Mouse (Mus musculus) heart, adult 2 months (tissue): Measurements from ENCODE around the gene Pmf1. TPM values are rescaled to one million over a fixed set of nuclear protein-coding genes. Genes with fewer than 3 reads are reported as not detected.
A peak's percentile ranks its signal among the peaks of the same experiment; 100 is the strongest.

Source experiments
- DNase-seq, 2 experiments: peaks; one replicate each; pipeline ENCODE4 v3.0.0; 2021
- H3K27ac ChIP-seq: fragments of 200-600 bp; 2 replicates; pipeline ENCODE4 v1.8.1; 2022
- H3K27me3 ChIP-seq: fragments of 200-500 bp; 2 replicates; pipeline ENCODE4 v1.6.1; 2012; ENCODE audit warnings: mild to moderate bottlenecking, low read length, inconsistent platforms, mixed read lengths; ENCODE audit not compliant: control insufficient read depth, insufficient read depth
- H3K36me3 ChIP-seq: fragments of 200-500 bp; 2 replicates; pipeline ENCODE4 v1.6.1; 2012; ENCODE audit warnings: low read length, inconsistent platforms; ENCODE audit not compliant: control insufficient read depth, insufficient read depth
- H3K4me1 ChIP-seq: fragments of 200-500 bp; 2 replicates; pipeline ENCODE4 v1.6.1; 2011; ENCODE audit warnings: low read length; ENCODE audit not compliant: control insufficient read depth, insufficient read depth
- H3K4me3 ChIP-seq: fragments of 200-600 bp; 2 replicates; pipeline ENCODE4 v1.8.1; 2022
- H3K79me2 ChIP-seq: fragments of 200-500 bp; replicated peaks from 2 replicates; pipeline ENCODE4 v1.6.1; 2012; ENCODE audit warnings: mild to moderate bottlenecking, inconsistent platforms, low read length, moderate library complexity, mixed read lengths; ENCODE audit not compliant: control insufficient read depth, insufficient read depth
- H3K9ac ChIP-seq: fragments of 200-500 bp; 2 replicates; pipeline ENCODE4 v1.6.1; 2012; ENCODE audit warnings: low read depth, mild to moderate bottlenecking, control low read depth, inconsistent platforms, low read length, mixed read lengths
- CTCF ChIP-seq: fragments of 200-600 bp; IDR thresholded peaks from 2 replicates; pipeline ENCODE4 v1.8.1; 2022; ENCODE audit warnings: antibody characterized with exemption, mild to moderate bottlenecking, moderate library complexity
- EP300 ChIP-seq: fragments of 200-500 bp; IDR thresholded peaks from 2 replicates; pipeline ENCODE4 v1.6.1; 2011; ENCODE audit warnings: low read depth, low read length, control low read depth; ENCODE audit not compliant: insufficient read depth
- POLR2A ChIP-seq: fragments of 200-500 bp; IDR thresholded peaks from 2 replicates; pipeline ENCODE4 v1.6.1; 2011; ENCODE audit warnings: mild to moderate bottlenecking, low read depth, low read length, control low read depth; ENCODE audit not compliant: insufficient read depth
- WGBS: fragments of 180-500 bp; shearing (Covaris S2); methylation state at CpG from one replicate; pipeline ENCODE4 v1.1.7; 2018; 5-methylcytosine and 5-hydroxymethylcytosine counted together
- intact Hi-C: fragments of 180-260 bp; cut with DNase I; formaldehyde crosslinking; loops from one replicate; pipeline ENCODE4 v1.15.1; 2025
- polyA plus RNA-seq: library from polyadenylated mRNA; depleted of rRNA; stranded (reverse); fragments of >200 nt; gene quantifications from 2 replicates; pipeline ENCODE4 v1.2.3, GENCODE M21; 2012
- total RNA-seq, 2 experiments: library from RNA; stranded (reverse); gene quantifications; 2 replicates each; pipeline ENCODE4 v1.2.3; 2021

Pmf1 gene
- total and polyA plus RNA-seq, 3 experiments, result 12.4 to 22.3 (median 15.9) TPM

DNA sequence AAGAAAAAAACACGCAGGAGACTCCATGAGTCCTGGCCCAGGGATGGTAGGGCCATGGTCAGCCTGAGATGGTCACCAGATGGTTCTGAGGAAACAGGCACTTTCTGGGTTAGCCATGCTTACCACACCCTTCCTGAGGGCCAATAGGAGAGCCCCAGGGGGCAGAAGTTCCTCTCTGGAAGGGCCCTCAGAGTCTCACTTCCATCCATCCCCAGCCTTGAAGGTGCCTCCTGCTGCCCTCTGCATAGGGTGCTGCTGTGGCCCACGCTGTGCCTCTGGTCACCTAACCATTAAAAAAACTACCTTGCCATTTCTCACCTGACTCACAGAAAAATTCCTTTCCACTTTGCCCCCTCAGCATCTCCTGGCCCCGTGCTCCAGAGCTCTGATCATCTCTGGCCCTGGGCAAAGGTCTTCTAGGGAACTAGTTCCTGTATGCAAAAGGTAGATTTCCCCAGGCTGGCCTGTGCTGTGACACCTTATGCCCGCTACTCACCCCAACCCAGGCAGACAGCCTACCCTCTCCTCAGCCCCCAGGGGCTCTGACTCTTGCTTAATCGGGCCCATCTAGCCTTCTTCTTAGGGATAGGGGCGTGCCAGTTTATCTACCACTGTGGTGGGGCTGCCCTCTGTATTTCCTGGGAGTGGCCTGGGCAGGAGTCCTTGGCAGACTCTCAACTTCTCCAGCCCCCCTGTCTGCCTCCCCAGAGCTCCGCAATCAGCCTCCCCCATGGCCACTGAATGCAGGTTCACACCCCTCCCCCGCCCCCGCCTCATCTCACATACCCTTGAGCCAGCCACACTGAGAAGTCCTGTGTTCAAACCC is 44.8 kb upstream of the Pmf1 start:
- H3K27ac ChIP-seq, result no peak overlapping the region
- H3K4me3 ChIP-seq, result no peak overlapping the region
- no peaks in the 10 kb centered on the region for H3K36me3 ChIP-seq
- intact Hi-C loops, result no loop called here
- no peak overlapping the region for H3K9ac ChIP-seq
- H3K79me2 ChIP-seq, result no peaks in the 10 kb centered on the region
- H3K4me1 ChIP-seq, result no peaks in the 10 kb centered on the region; the same call in 1 of the 2 replicates
- TF ChIP-seq CTCF, result no peak
- peak; percentile 29; the same call in 1 of the 2 replicates for TF ChIP-seq POLR2A
- no peaks in the 10 kb centered on the region for H3K27me3 ChIP-seq
- DNase-seq, result peak in 1 of 2 experiments; percentile 35
- WGBS, result 49% methylated on average over 9 of the region's 9 CpGs

DNA sequence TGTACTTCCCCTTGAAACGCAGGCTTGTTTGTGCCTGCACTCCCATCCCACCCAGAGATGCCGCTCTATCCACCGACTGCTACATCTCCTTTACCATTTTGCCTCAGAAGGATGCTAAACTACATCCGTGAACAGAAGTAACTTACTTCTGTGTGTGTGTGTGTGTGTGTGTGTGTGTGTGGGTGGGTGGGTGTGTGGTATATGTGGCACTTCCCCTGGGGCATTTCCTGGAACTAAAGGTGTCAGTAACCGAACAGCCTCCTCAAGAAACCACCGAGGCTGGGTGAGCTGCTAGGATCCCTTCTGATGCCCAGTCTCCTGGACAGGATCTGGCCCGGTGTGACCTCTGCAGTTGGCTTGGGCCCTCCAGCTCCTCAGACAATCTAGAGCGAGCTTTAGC is 43.9 kb upstream of the Pmf1 start:
- Histone ChIP-seq H3K27me3 (no peaks in the 10 kb centered on the region), H3K79me2 (no peaks in the 10 kb centered on the region), H3K27ac (no peak overlapping the region), H3K9ac (no peak overlapping the region), H3K4me3 (no peak overlapping the region), H3K4me1 (no peaks in the 10 kb centered on the region), H3K36me3 (no peaks in the 10 kb centered on the region)
- 64% methylated on average over 8 of the region's 8 CpGs for WGBS
- DNase-seq, result no peak
- no peak for TF ChIP-seq CTCF
- TF ChIP-seq POLR2A, result no peak
- TF ChIP-seq EP300, result no peak
- intact Hi-C loops, result no loop called here

DNA sequence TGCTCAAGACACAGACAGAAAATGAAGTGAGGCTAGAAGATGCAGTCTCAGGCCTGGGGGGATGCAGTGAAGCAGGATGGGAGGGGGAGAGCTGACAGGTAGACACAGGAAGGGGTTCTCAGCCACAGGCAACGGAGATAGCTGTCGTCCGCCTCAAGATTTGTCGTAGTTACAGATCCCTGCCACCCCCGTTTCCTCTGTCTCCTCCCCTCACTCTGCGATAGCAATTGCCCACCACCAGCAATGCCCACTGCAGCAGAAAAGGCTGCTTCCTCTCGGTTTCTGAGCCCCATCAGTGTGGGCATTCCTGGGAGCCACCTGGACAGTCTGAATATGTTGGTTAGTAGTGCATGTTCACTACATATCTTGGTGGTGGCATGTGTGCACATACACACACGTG is 43.2 kb upstream of the Pmf1 start:
- intact Hi-C loops, result no loop called here
- 38% methylated on average over 8 of the region's 8 CpGs for WGBS
- no peaks in the 10 kb centered on the region for H3K79me2 ChIP-seq
- H3K4me1 ChIP-seq, result no peaks in the 10 kb centered on the region
- TF ChIP-seq POLR2A, result no peak
- TF ChIP-seq CTCF, result no peak
- TF ChIP-seq EP300, result no peak
- no peak for DNase-seq
- no peaks in the 10 kb centered on the region for H3K36me3 ChIP-seq
- no peaks in the 10 kb centered on the region for H3K27me3 ChIP-seq
- H3K9ac ChIP-seq, result no peak overlapping the region
- no peak overlapping the region for H3K27ac ChIP-seq
- H3K4me3 ChIP-seq, result no peak overlapping the region

DNA sequence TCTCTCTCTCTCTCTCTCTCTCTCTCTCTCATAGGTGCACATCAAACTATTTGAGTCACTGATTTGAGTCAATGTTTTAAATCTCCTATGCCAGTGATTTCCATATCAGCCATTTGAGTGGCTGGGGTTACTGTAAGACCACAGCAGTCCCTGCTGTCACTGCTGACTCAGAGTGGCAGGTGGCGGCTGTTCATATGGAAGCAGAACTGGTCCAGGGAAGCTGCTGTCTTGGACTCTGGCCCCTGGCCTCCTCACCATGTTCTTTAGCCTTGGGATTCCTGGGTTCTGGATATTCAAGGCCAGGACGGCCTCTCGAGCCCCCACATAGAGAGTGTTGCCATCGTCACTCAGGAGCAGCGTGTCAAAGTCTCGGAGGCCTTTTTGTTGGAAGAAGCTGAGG is 42.6 kb upstream of the Pmf1 start:
- Histone ChIP-seq H3K27me3 (no peaks in the 10 kb centered on the region), H3K27ac (no peak overlapping the region), H3K4me3 (no peak overlapping the region), H3K36me3 (no peaks in the 10 kb centered on the region), H3K4me1 (no peaks in the 10 kb centered on the region), H3K79me2 (no peaks in the 10 kb centered on the region), H3K9ac (no peak overlapping the region)
- 80% methylated on average over 6 of the region's 6 CpGs for WGBS
- DNase-seq, result no peak
- TF ChIP-seq CTCF (no peak), EP300 (no peak), POLR2A (no peak)
- intact Hi-C loops, result no loop called here

DNA sequence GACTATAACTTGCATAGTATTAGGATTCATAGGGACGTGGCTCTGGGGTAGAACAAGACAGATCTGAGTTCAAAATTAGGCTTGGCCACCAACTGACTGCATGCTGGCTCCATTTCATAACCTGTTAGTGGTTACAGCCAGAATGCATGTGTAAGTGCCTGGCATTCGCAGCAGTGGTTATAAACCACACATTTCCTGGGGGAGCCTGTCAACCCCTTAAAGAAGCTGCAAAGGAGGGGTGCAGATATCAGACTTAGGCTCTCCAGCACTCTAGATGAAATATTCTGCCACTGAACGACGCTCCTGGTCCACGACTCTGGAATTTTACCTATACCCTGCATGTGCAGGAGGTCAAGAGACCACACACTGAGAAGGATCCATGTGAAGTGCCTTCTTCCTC is 42.1 kb upstream of the Pmf1 start:
- intact Hi-C loops, result no loop called here
- Histone ChIP-seq H3K27ac (no peak overlapping the region), H3K9ac (no peak overlapping the region), H3K4me1 (no peaks in the 10 kb centered on the region), H3K4me3 (no peak overlapping the region), H3K36me3 (no peaks in the 10 kb centered on the region), H3K79me2 (no peaks in the 10 kb centered on the region), H3K27me3 (no peaks in the 10 kb centered on the region)
- TF ChIP-seq POLR2A, result no peak
- no peak for TF ChIP-seq CTCF
- no peak for TF ChIP-seq EP300
- WGBS, result 70% methylated on average over 5 of the region's 5 CpGs
- no peak for DNase-seq

DNA sequence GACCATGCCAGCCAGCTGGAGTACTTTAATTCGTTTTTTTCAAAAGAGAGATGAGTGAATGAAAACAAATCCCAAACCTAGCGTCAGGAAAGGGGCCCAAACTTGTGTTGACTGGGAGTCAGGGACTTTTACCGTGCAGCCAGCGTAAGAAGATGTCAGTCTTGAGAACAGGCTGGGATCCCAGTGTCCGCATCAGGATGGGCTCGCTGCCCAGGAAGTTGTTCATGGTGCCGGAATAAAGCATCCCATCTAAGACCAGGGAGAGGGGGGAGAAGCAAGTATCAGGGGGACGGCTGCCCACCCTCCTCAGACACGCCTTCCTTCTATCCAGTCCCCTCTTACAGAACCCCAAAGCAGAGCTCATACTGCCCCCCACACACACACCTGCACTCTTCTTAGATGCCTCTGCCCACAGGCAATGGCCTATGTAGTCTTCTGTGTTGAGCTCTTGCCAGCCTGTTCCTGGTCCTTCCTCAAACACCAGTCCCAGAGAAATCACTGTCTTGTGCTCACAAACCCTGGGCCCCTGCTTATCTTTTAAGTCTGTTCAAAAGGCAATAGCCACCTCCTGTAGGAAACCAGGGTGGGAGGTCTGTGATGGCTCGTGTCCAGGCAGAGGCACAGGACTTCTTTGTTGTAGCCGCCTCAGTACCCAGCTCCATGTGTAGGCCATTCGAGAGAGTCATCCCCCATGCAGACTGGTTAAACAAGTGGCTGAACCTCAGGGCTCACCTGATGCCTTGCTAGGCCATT is 40.4 kb upstream of the Pmf1 start:
- DNase-seq, result no peak
- Histone ChIP-seq H3K4me3 (no peak overlapping the region), H3K36me3 (no peaks in the 10 kb centered on the region), H3K27me3 (no peaks in the 10 kb centered on the region), H3K9ac (no peak overlapping the region), H3K27ac (no peak overlapping the region; the same call in 1 of the 2 replicates), H3K79me2 (no peaks in the 10 kb centered on the region), H3K4me1 (peaks cover 2% of the 10 kb centered on the region)
- intact Hi-C loops, result no loop called here
- WGBS, result 58% methylated on average over 12 of the region's 12 CpGs
- no peak for TF ChIP-seq CTCF
- no peak for TF ChIP-seq POLR2A
- no peak for TF ChIP-seq EP300
